10 mouse cellular contexts compared by ENCODE assay signal in genomic region chr14:19803623-19804022, GRCm38 (mm10). TPM values are rescaled to one million over a fixed set of nuclear protein-coding genes. Genes with fewer than 3 reads are reported as not detected.
DNase-seq lines count a peak whose midpoint lies in the region; ATAC-seq and TF ChIP-seq lines count a peak whose summit lies in the region.
"Had no signal": no experiment of that assay in that cellular context is flagged by ENCODE, and none has a peak within 500 bp of the region (broad histone marks: within the 10 kb centered on the region; RNA-seq: fewer than 3 reads in every experiment).

No protein-coding gene starts in this region.

- peaks cover 3 to 7% of the 10 kb centered on the region in 2 experiments; a peak in 2 of 4 replicates for H3K4me1 ChIP-seq in heart, embryonic 14.5 days (ENCODE audit: control insufficient read depth in 2 of 2, insufficient read depth in 2 of 2, low read length in 2 of 2)
- H3K4me1 ChIP-seq in E14TG2a.4 (replicated peaks; ENCODE audit: low read depth, low read length) = peaks cover 84% of the 10 kb centered on the region
- H3K4me1 ChIP-seq in liver, embryonic 13.5 days (replicated peaks) = peaks cover 13% of the 10 kb centered on the region
- H3K4me1 ChIP-seq in hindbrain, embryonic 12.5 days = 0 out of 2 replicates have a peak, but pooled peaks cover 5% of the 10 kb centered on the region
- H3K4me1 ChIP-seq in hindbrain, embryonic 13.5 days (replicated peaks) = no peaks in the 10 kb centered on the region
- H3K4me1 ChIP-seq: limb, embryonic 12.5 days had no signal

- H3K9ac ChIP-seq in heart, embryonic 14.5 days (ENCODE audit: low read length) = no peak overlapping the region
- H3K9ac ChIP-seq in liver, embryonic 13.5 days = no peak overlapping the region
- H3K9ac ChIP-seq in hindbrain, embryonic 12.5 days = no peak overlapping the region
- no peak overlapping the region for H3K9ac ChIP-seq in hindbrain, embryonic 13.5 days
- H3K9ac ChIP-seq: limb, embryonic 12.5 days had no signal

- H3K4me2 ChIP-seq in heart, embryonic 14.5 days (ENCODE audit: low read length) = no peak overlapping the region
- no peak overlapping the region for H3K4me2 ChIP-seq in liver, embryonic 13.5 days
- no peak overlapping the region for H3K4me2 ChIP-seq in hindbrain, embryonic 12.5 days (replicated peaks)
- H3K4me2 ChIP-seq in hindbrain, embryonic 13.5 days = no peak overlapping the region
- H3K4me2 ChIP-seq: limb, embryonic 12.5 days had no signal

- no peak overlapping the region for H3K4me3 ChIP-seq in heart, embryonic 14.5 days (ENCODE audit: control insufficient read depth in 1 of 2, insufficient read depth in 1 of 2, low read depth in 1 of 2, low read length in 2 of 2)
- H3K4me3 ChIP-seq in E14TG2a.4 (replicated peaks; ENCODE audit: low read length) = 0 out of 2 replicates have a peak overlapping the region, but pooled peaks have one; percentile 8
- no peak overlapping the region for H3K4me3 ChIP-seq in liver, embryonic 13.5 days (replicated peaks)
- H3K4me3 ChIP-seq in hindbrain, embryonic 12.5 days = no peak overlapping the region
- H3K4me3 ChIP-seq in hindbrain, embryonic 13.5 days = no peak overlapping the region
- H3K4me3 ChIP-seq: limb, embryonic 12.5 days had no signal

- WGBS in heart, embryonic 14.5 days = 34% methylated on average over 10 of the region's 10 CpGs
- 36% methylated on average over 10 of the region's 10 CpGs for WGBS in liver, embryonic 13.5 days (ENCODE audit: insufficient replicate concordance)
- 56% methylated on average over 10 of the region's 10 CpGs for WGBS in hindbrain, embryonic 12.5 days
- WGBS in hindbrain, embryonic 13.5 days = 51% methylated on average over 10 of the region's 10 CpGs

- intact Hi-C loops in heart, postnatal 36 days (cut with DNase I) = loop anchor here (2.0 kb wide), 1 partner anchor 15 kb away; no protein-coding TSS in a partner anchor

- DNase-seq in heart, postnatal 36 days = no peak
- peak; percentile 42 for DNase-seq in adrenal gland, postnatal 25 days
- no peak for DNase-seq in liver, embryonic 13.5 days
- no peak for DNase-seq in thymus, postnatal 0 days (ENCODE audit: low spot score)
- DNase-seq: embryo, embryonic 11 days had no signal

- 0 out of 2 replicates have a peak, but pooled peaks have one; percentile 62 for ATAC-seq in heart, embryonic 14.5 days (ENCODE audit: insufficient number of reproducible peaks, insufficient read depth, low FRiP score, low read depth)
- ATAC-seq in liver, embryonic 13.5 days (ENCODE audit: low read depth) = peak; percentile 66
- ATAC-seq in hindbrain, embryonic 12.5 days (ENCODE audit: low FRiP score) = no peak
- no peak for ATAC-seq in hindbrain, embryonic 13.5 days (ENCODE audit: low FRiP score)

- H3K27me3 ChIP-seq in heart, embryonic 14.5 days (ENCODE audit: control insufficient read depth, insufficient read depth, low read length) = no peaks in the 10 kb centered on the region
- no peaks in the 10 kb centered on the region for H3K27me3 ChIP-seq in E14TG2a.4 (ENCODE audit: insufficient read depth, low read length)
- H3K27me3 ChIP-seq in liver, embryonic 13.5 days = no peaks in the 10 kb centered on the region
- no peaks in the 10 kb centered on the region for H3K27me3 ChIP-seq in hindbrain, embryonic 12.5 days
- no peaks in the 10 kb centered on the region for H3K27me3 ChIP-seq in hindbrain, embryonic 13.5 days
- H3K27me3 ChIP-seq: limb, embryonic 12.5 days had no signal

- H3K36me3 ChIP-seq in heart, embryonic 14.5 days (ENCODE audit: control insufficient read depth, insufficient read depth, low read length) = peaks cover 82% of the 10 kb centered on the region
- H3K36me3 ChIP-seq in E14TG2a.4 (ENCODE audit: insufficient read depth, low read length) = peaks cover 96% of the 10 kb centered on the region
- H3K36me3 ChIP-seq in liver, embryonic 13.5 days = 0 out of 2 replicates have a peak, but pooled peaks cover 2% of the 10 kb centered on the region
- H3K36me3 ChIP-seq in hindbrain, embryonic 12.5 days = no peaks in the 10 kb centered on the region
- H3K36me3 ChIP-seq in hindbrain, embryonic 13.5 days = peaks cover 4% of the 10 kb centered on the region

- H3K27ac ChIP-seq in heart, embryonic 14.5 days (replicated peaks in 1 of 2; ENCODE audit: control insufficient read depth in 1 of 2, insufficient read depth in 1 of 2, low read depth in 2 of 2, low read length in 2 of 2) = no peak overlapping the region
- no peak overlapping the region for H3K27ac ChIP-seq in liver, embryonic 13.5 days
- no peak overlapping the region for H3K27ac ChIP-seq in hindbrain, embryonic 12.5 days
- H3K27ac ChIP-seq in hindbrain, embryonic 13.5 days = no peak overlapping the region
- H3K27ac ChIP-seq: limb, embryonic 12.5 days had no signal

- no peaks in the 10 kb centered on the region for H3K9me3 ChIP-seq in heart, embryonic 14.5 days (ENCODE audit: control insufficient read depth, low read length)
- H3K9me3 ChIP-seq in E14TG2a.4 (ENCODE audit: low read length) = no peaks in the 10 kb centered on the region
- no peaks in the 10 kb centered on the region for H3K9me3 ChIP-seq in liver, embryonic 13.5 days (replicated peaks)
- no peaks in the 10 kb centered on the region for H3K9me3 ChIP-seq in hindbrain, embryonic 12.5 days (replicated peaks)
- H3K9me3 ChIP-seq in hindbrain, embryonic 13.5 days = no peaks in the 10 kb centered on the region
- H3K9me3 ChIP-seq: limb, embryonic 12.5 days had no signal

- TF ChIP-seq CTCF in E14TG2a.4 (conservative IDR thresholded peaks at IDR 0.05; ENCODE audit: low read length) = no peak

RNA-seq across cellular contexts. Expression of gene Rtraf, which starts 20.0 kb away (rescaled TPM):
- 177 and 202 TPM in 2 replicates for polyA plus RNA-seq in heart, embryonic 14.5 days (2014; fragmentation: Nextera tagmentation; extraction: Ambion mirVana)
- total RNA-seq in heart, postnatal 36 days (2021) = 10 to 100 TPM; 71.0 to 75.8 TPM
- 68.8 and 69.2 TPM in 2 replicates for total RNA-seq in adrenal gland, postnatal 25 days (2021)
- polyA plus RNA-seq in liver, embryonic 13.5 days (2015; fragmentation: Nextera tagmentation; extraction: Ambion mirVana) = 113 and 121 TPM in 2 replicates
- 224 and 235 TPM in 2 replicates for polyA plus RNA-seq in hindbrain, embryonic 12.5 days (2016; fragmentation: Nextera tagmentation; extraction: Ambion mirVana)
- polyA plus RNA-seq in thymus, postnatal 0 days (2015; fragmentation: Nextera tagmentation; extraction: Ambion mirVana) = 206 and 214 TPM in 2 replicates
- polyA plus RNA-seq in hindbrain, embryonic 13.5 days (2015; fragmentation: Nextera tagmentation; extraction: Ambion mirVana) = 202 and 207 TPM in 2 replicates

RNA-seq across cellular contexts. Expression of gene Nid2, which starts 52.6 kb away (rescaled TPM):
- polyA plus RNA-seq in heart, embryonic 14.5 days (2014; fragmentation: Nextera tagmentation; extraction: Ambion mirVana) = 90.2 and 106 TPM in 2 replicates
- 10 to 100 TPM; 35.0 to 36.3 TPM for total RNA-seq in heart, postnatal 36 days (2021)
- 23.5 and 27.4 TPM in 2 replicates for total RNA-seq in adrenal gland, postnatal 25 days (2021)
- polyA plus RNA-seq in liver, embryonic 13.5 days (2015; fragmentation: Nextera tagmentation; extraction: Ambion mirVana) = 13.9 and 16.5 TPM in 2 replicates
- 68.8 and 78.8 TPM in 2 replicates for polyA plus RNA-seq in hindbrain, embryonic 12.5 days (2016; fragmentation: Nextera tagmentation; extraction: Ambion mirVana)
- polyA plus RNA-seq in thymus, postnatal 0 days (2015; fragmentation: Nextera tagmentation; extraction: Ambion mirVana) = 8.4 and 10.6 TPM in 2 replicates
- 46.6 and 47.4 TPM in 2 replicates for polyA plus RNA-seq in hindbrain, embryonic 13.5 days (2015; fragmentation: Nextera tagmentation; extraction: Ambion mirVana)

Comparison
In these comparisons a context has a peak if more than half of its experiments do, and no peak if none do; other contexts are left out.
1. ATAC-seq: peak in heart, embryonic 14.5 days (single experiment) and liver, embryonic 13.5 days (single experiment); none in hindbrain, embryonic 12.5 days (single experiment) and hindbrain, embryonic 13.5 days (single experiment).